Mouse (Mus musculus) ES-E14 (cell line): ENCODE measurements around the gene 8030411F24Rik. TPM values are rescaled to one million over a fixed set of nuclear protein-coding genes. Genes with fewer than 3 reads are reported as not detected.

Experiments
- DNase-seq: peaks from one replicate; pipeline ENCODE4 v3.0.0-alpha.2; 2013; ENCODE audit warnings: low read depth, low spot score
- H3K27ac ChIP-seq: 2 replicates; pipeline ENCODE4 v1.5.1; 2012; ENCODE audit warnings: low read depth, mild to moderate bottlenecking, low read length, moderate library complexity, mixed read lengths; ENCODE audit not compliant: poor library complexity, insufficient read depth, severe bottlenecking
- H3K36me3 ChIP-seq: 2 replicates; pipeline ENCODE4 v1.6.1; 2012; ENCODE audit warnings: mild to moderate bottlenecking, low read length, moderate library complexity, mixed read lengths; ENCODE audit not compliant: control insufficient read depth, poor library complexity, insufficient read depth, severe bottlenecking
- H3K4me1 ChIP-seq, 2 experiments: fragments of 150-350 bp in 1 of 2; sonication (generic) in 1 of 2; 2 replicates each; pipeline ENCODE4 v1.6.1; 2012; ENCODE audit warnings: low read length in 2 of 2, mild to moderate bottlenecking in 1 of 2, mixed read lengths in 1 of 2; ENCODE audit not compliant: control insufficient read depth in 2 of 2, insufficient read depth in 2 of 2, poor library complexity in 1 of 2
- H3K4me3 ChIP-seq, 2 experiments: fragments of 150-350 bp in 1 of 2; sonication (generic) in 1 of 2; 2 replicates each; pipeline ENCODE4 v1.5.1; 2012; ENCODE audit warnings: low read length in 2 of 2, low read depth in 1 of 2, mild to moderate bottlenecking in 1 of 2, mixed read lengths in 1 of 2; ENCODE audit not compliant: insufficient read depth in 1 of 2, poor library complexity in 1 of 2, severe bottlenecking in 1 of 2
- H3K9ac ChIP-seq: 2 replicates; pipeline ENCODE4 v1.6.1; 2012; ENCODE audit warnings: low read depth, mild to moderate bottlenecking, low read length, mixed read lengths; ENCODE audit not compliant: poor library complexity, insufficient read depth, severe bottlenecking
- H3K9me3 ChIP-seq: fragments of 150-350 bp; sonication (generic); 2 replicates; pipeline ENCODE4 v1.6.1; 2012; ENCODE audit warnings: low read depth, mild to moderate bottlenecking, low read length; ENCODE audit not compliant: control insufficient read depth, insufficient read depth
- CHD2 ChIP-seq: IDR thresholded peaks from 2 replicates; pipeline ENCODE4 v1.6.1; 2014; ENCODE audit warnings: mild to moderate bottlenecking, low read depth, low read length, inconsistent platforms
- HCFC1 ChIP-seq: IDR thresholded peaks from 2 replicates; pipeline ENCODE4 v1.6.1; 2012; ENCODE audit warnings: low read length, inconsistent platforms, borderline replicate concordance; ENCODE audit not compliant: insufficient read depth
- MAFK ChIP-seq: IDR thresholded peaks from 2 replicates; pipeline ENCODE4 v1.6.1; 2014; ENCODE audit warnings: mild to moderate bottlenecking, low read depth, low read length, inconsistent platforms; ENCODE audit not compliant: insufficient read depth
- ZC3H11A ChIP-seq: IDR thresholded peaks from 2 replicates; pipeline ENCODE4 v1.6.1; 2012; ENCODE audit warnings: low read depth, mild to moderate bottlenecking, inconsistent platforms, low read length, borderline replicate concordance
- ZNF384 ChIP-seq: IDR thresholded peaks from 2 replicates; pipeline ENCODE4 v1.6.1; 2012; ENCODE audit warnings: low read depth, low read length, inconsistent platforms
- in situ Hi-C, 2 experiments: fragments of 600-800 bp; cut with MboI; formaldehyde crosslinking; loops; one replicate each; pipeline ENCODE4 v1.15.1; 2025; ENCODE audit warnings: low sequenced_read_pairs in 2 of 2, inconsistent platforms in 1 of 2; ENCODE audit not compliant: unreplicated experiment in 2 of 2
- total RNA-seq: library from RNA; depleted of rRNA; stranded (reverse); fragments of 300-350 nt; gene quantifications from 2 replicates; pipeline ENCODE4 v1.2.3, GENCODE M21; 2012; rRNA removed

Gene 8030411F24Rik
- total RNA-seq, result 1.3 TPM in 1 of 2 replicates, not detected in the other

GRCm38 (mm10) chr2:148781709-148782108, at the start of gene 8030411F24Rik:
Gene 8030411F24Rik, plus strand, starts transcription at chr2:148782009.
- H3K9ac ChIP-seq, result no peak within 1 kb of the TSS

GRCm38 (mm10) chr2:148732327-148733000, 49.3 kb upstream of the 8030411F24Rik start, which contains the start of gene Napb:
Gene Napb, minus strand, starts transcription at chr2:148732467.
- TF ChIP-seq ZNF384 (no peak), HCFC1 (peak; percentile 96), MAFK (no peak), ZC3H11A (no peak)
- H3K4me1 ChIP-seq, result no peaks in the 10 kb centered on the region
- in situ Hi-C loops, result no loop called here
- H3K4me3 ChIP-seq, result peak within 1 kb of the TSS; percentile 73 to 91
- DNase-seq, result peak; percentile 85
- H3K27ac ChIP-seq, result no peak within 1 kb of the TSS
- peak within 1 kb of the TSS; percentile 71 for H3K9ac ChIP-seq
- H3K36me3 ChIP-seq, result no peaks in the 10 kb centered on the region
- no peaks in the 10 kb centered on the region; the same call in 1 of the 2 replicates for H3K9me3 ChIP-seq

More at GRCm38 (mm10) chr2:148781709-148782108, at the start of gene 8030411F24Rik:
- no peaks in the 10 kb centered on the region for H3K4me1 ChIP-seq
- TF ChIP-seq ZC3H11A, result no peak
- TF ChIP-seq MAFK, result no peak
- TF ChIP-seq HCFC1, result no peak
- no peak for TF ChIP-seq CHD2
- TF ChIP-seq ZNF384, result no peak
- no peak within 1 kb of the TSS for H3K27ac ChIP-seq
- no peaks in the 10 kb centered on the region for H3K36me3 ChIP-seq
- H3K4me3 ChIP-seq, result no peak within 1 kb of the TSS
- in situ Hi-C loops, result no loop called here
- no peak for DNase-seq
- H3K9me3 ChIP-seq, result no peaks in the 10 kb centered on the region

GRCm38 (mm10) chr2:148743001-148743400, 38.8 kb upstream of the 8030411F24Rik start:
- H3K4me1 ChIP-seq, result no peaks in the 10 kb centered on the region
- no peak overlapping the region for H3K27ac ChIP-seq
- in situ Hi-C loops, result no loop called here
- no peaks in the 10 kb centered on the region for H3K9me3 ChIP-seq
- no peaks in the 10 kb centered on the region for H3K36me3 ChIP-seq
- no peak overlapping the region for H3K9ac ChIP-seq
- no peak for TF ChIP-seq CHD2
- TF ChIP-seq HCFC1, result no peak
- no peak for TF ChIP-seq ZC3H11A
- no peak for TF ChIP-seq MAFK
- TF ChIP-seq ZNF384, result no peak
- DNase-seq, result no peak
- H3K4me3 ChIP-seq, result no peak overlapping the region

- Histone ChIP-seq H3K9me3 (no peaks in the 10 kb centered on the region), H3K4me3 (no peak overlapping the region), H3K27ac (no peak overlapping the region), H3K36me3 (no peaks in the 10 kb centered on the region), H3K4me1 (no peaks in the 10 kb centered on the region), H3K9ac (no peak overlapping the region)
- DNase-seq, result no peak
- no peak for TF ChIP-seq ZC3H11A
- TF ChIP-seq MAFK, result no peak
- no peak for TF ChIP-seq HCFC1
- TF ChIP-seq CHD2, result no peak
- TF ChIP-seq ZNF384, result no peak
- in situ Hi-C loops, result no loop called here
These were observed 37.9 kb upstream of the 8030411F24Rik start for GRCm38 (mm10) chr2:148743846-148744407.
